Mouse (Mus musculus) liver, embryonic 15.5 days (tissue): ENCODE data around the gene Tead1. TPM values are rescaled to one million over a fixed set of nuclear protein-coding genes. Genes with fewer than 3 reads are reported as not detected.

ENCODE experiments used
- ATAC-seq: fragments of 200-750 bp; cut with Nextera tagmentation; 2 replicates; pipeline ENCODE4 v1.8.0; 2017; ENCODE audit warnings: moderate number of reproducible peaks, mild to moderate bottlenecking, moderate library complexity; ENCODE audit not compliant: insufficient read depth
- H3K27ac ChIP-seq: fragments of 300-500 bp; sonication (generic); replicated peaks from 2 replicates; pipeline ENCODE4 v1.5.1; 2015; ENCODE audit warnings: mild to moderate bottlenecking, inconsistent platforms
- H3K27me3 ChIP-seq: fragments of 300-500 bp; sonication (generic); 2 replicates; pipeline ENCODE4 v1.6.1; 2015; ENCODE audit warnings: mild to moderate bottlenecking, inconsistent platforms
- H3K36me3 ChIP-seq: fragments of 300-500 bp; sonication (generic); replicated peaks from 2 replicates; pipeline ENCODE4 v1.6.1; 2015; ENCODE audit warnings: moderate library complexity, mild to moderate bottlenecking, inconsistent platforms
- H3K4me1 ChIP-seq: fragments of 300-500 bp; sonication (generic); replicated peaks from 2 replicates; pipeline ENCODE4 v1.6.1; 2015; ENCODE audit warnings: inconsistent platforms
- H3K4me2 ChIP-seq: fragments of 300-500 bp; sonication (generic); 2 replicates; pipeline ENCODE4 v1.6.1; 2015; ENCODE audit warnings: moderate library complexity, mild to moderate bottlenecking, inconsistent platforms
- H3K4me3 ChIP-seq: fragments of 300-500 bp; sonication (generic); replicated peaks from 2 replicates; pipeline ENCODE4 v1.5.1; 2015; ENCODE audit warnings: mild to moderate bottlenecking, inconsistent platforms
- H3K9ac ChIP-seq: fragments of 300-500 bp; sonication (generic); 2 replicates; pipeline ENCODE4 v1.6.1; 2015; ENCODE audit warnings: moderate library complexity, mild to moderate bottlenecking, inconsistent platforms
- H3K9me3 ChIP-seq: fragments of 300-500 bp; sonication (generic); replicated peaks from 2 replicates; pipeline ENCODE4 v1.6.1; 2016; ENCODE audit warnings: inconsistent platforms
- WGBS: fragments of 180-500 bp; shearing (Covaris S2); methylation state at CpG from one replicate; pipeline ENCODE4 v1.1.7; 2015; ENCODE audit warnings: mixed read lengths; ENCODE audit not compliant: insufficient replicate concordance; 5-methylcytosine and 5-hydroxymethylcytosine counted together
- polyA plus RNA-seq: library from polyadenylated mRNA; unstranded; fragments of >200 nt; fragmentation: Nextera tagmentation; extraction: Ambion mirVana; gene quantifications from 2 replicates; pipeline ENCODE4 v1.2.1, GENCODE M21; 2015

The Tead1 gene
- polyA plus RNA-seq = 1.2 and 1.6 TPM in 2 replicates

- peaks cover 82% of the 10 kb centered on the region for H3K27me3 ChIP-seq
- H3K36me3 ChIP-seq = no peaks in the 10 kb centered on the region
- peak within 1 kb of the TSS; percentile 58 for H3K4me2 ChIP-seq
- H3K4me3 ChIP-seq = peak within 1 kb of the TSS; percentile 57
- WGBS = under 1% methylated on average over 56 of the region's 57 CpGs
- H3K9me3 ChIP-seq = no peaks in the 10 kb centered on the region
- H3K27ac ChIP-seq = peak within 1 kb of the TSS; percentile 70
- H3K9ac ChIP-seq = peak within 1 kb of the TSS; percentile 45; the same call in 1 of the 2 replicates
- peak; percentile 68 for ATAC-seq
- no peaks in the 10 kb centered on the region; the same call in 1 of the 2 replicates for H3K4me1 ChIP-seq
These were observed at the start of gene Tead1 for GRCm38 (mm10) chr7:112679171-112679512. Gene Tead1 (plus strand): TSS chr7:112679318.

GRCm38 (mm10) chr7:112634505-112635213 is 44.5 kb upstream of the Tead1 start:
- no peak overlapping the region for H3K4me2 ChIP-seq
- H3K4me3 ChIP-seq = no peak overlapping the region
- no peak for ATAC-seq
- no peak overlapping the region for H3K9ac ChIP-seq
- no peaks in the 10 kb centered on the region for H3K9me3 ChIP-seq
- H3K36me3 ChIP-seq = no peaks in the 10 kb centered on the region
- H3K27me3 ChIP-seq = no peaks in the 10 kb centered on the region
- 64% methylated on average over 10 of the region's 10 CpGs for WGBS
- no peaks in the 10 kb centered on the region for H3K4me1 ChIP-seq
- no peak overlapping the region for H3K27ac ChIP-seq

GRCm38 (mm10) chr7:112635936-112636335 is 43.2 kb upstream of the Tead1 start:
- Histone ChIP-seq H3K4me2 (no peak overlapping the region), H3K4me1 (no peaks in the 10 kb centered on the region), H3K27me3 (no peaks in the 10 kb centered on the region), H3K36me3 (no peaks in the 10 kb centered on the region), H3K9me3 (no peaks in the 10 kb centered on the region), H3K4me3 (no peak overlapping the region), H3K27ac (no peak overlapping the region), H3K9ac (no peak overlapping the region)
- WGBS = 61% methylated on average over 2 of the region's 2 CpGs
- no peak for ATAC-seq

- Histone ChIP-seq H3K36me3 (no peaks in the 10 kb centered on the region), H3K9me3 (no peaks in the 10 kb centered on the region), H3K4me3 (no peak overlapping the region), H3K9ac (no peak overlapping the region), H3K27ac (no peak overlapping the region), H3K4me1 (no peaks in the 10 kb centered on the region), H3K27me3 (no peaks in the 10 kb centered on the region), H3K4me2 (no peak overlapping the region)
- 41% methylated on average over 6 of the region's 6 CpGs for WGBS
- no peak for ATAC-seq
These were observed 35.1 kb upstream of the Tead1 start for GRCm38 (mm10) chr7:112643866-112644543.

GRCm38 (mm10) chr7:112644701-112645100 is 34.4 kb upstream of the Tead1 start:
- H3K27me3 ChIP-seq = no peaks in the 10 kb centered on the region
- H3K9me3 ChIP-seq = no peaks in the 10 kb centered on the region
- H3K4me2 ChIP-seq = no peak overlapping the region
- H3K27ac ChIP-seq = no peak overlapping the region
- 68% methylated on average over 6 of the region's 6 CpGs for WGBS
- H3K4me3 ChIP-seq = no peak overlapping the region
- H3K36me3 ChIP-seq = no peaks in the 10 kb centered on the region
- ATAC-seq = no peak
- H3K9ac ChIP-seq = no peak overlapping the region
- H3K4me1 ChIP-seq = no peaks in the 10 kb centered on the region

GRCm38 (mm10) chr7:112645724-112646123 is 33.4 kb upstream of the Tead1 start:
- Histone ChIP-seq H3K27me3 (no peaks in the 10 kb centered on the region), H3K36me3 (no peaks in the 10 kb centered on the region), H3K9me3 (no peaks in the 10 kb centered on the region), H3K9ac (no peak overlapping the region), H3K4me1 (no peaks in the 10 kb centered on the region), H3K4me3 (no peak overlapping the region), H3K27ac (no peak overlapping the region), H3K4me2 (no peak overlapping the region)
- ATAC-seq = no peak
- 48% methylated on average over 2 of the region's 2 CpGs for WGBS

- H3K9me3 ChIP-seq = no peaks in the 10 kb centered on the region
- H3K9ac ChIP-seq = no peak overlapping the region
- no peak overlapping the region for H3K4me3 ChIP-seq
- 72% methylated on average over 4 of the region's 4 CpGs for WGBS
- ATAC-seq = no peak
- H3K4me2 ChIP-seq = no peak overlapping the region
- no peaks in the 10 kb centered on the region for H3K27me3 ChIP-seq
- H3K36me3 ChIP-seq = no peaks in the 10 kb centered on the region
- no peak overlapping the region for H3K27ac ChIP-seq
- no peaks in the 10 kb centered on the region for H3K4me1 ChIP-seq
These were observed 31.7 kb upstream of the Tead1 start for GRCm38 (mm10) chr7:112647417-112647816.

GRCm38 (mm10) chr7:112656141-112656662 is 22.9 kb upstream of the Tead1 start:
- 29% methylated on average over 9 of the region's 9 CpGs for WGBS
- Histone ChIP-seq H3K27me3 (no peaks in the 10 kb centered on the region), H3K27ac (no peak overlapping the region), H3K4me2 (no peak overlapping the region), H3K9ac (no peak overlapping the region), H3K4me3 (no peak overlapping the region), H3K9me3 (no peaks in the 10 kb centered on the region), H3K4me1 (no peaks in the 10 kb centered on the region), H3K36me3 (no peaks in the 10 kb centered on the region)
- ATAC-seq = no peak

GRCm38 (mm10) chr7:112658939-112659338 is 20.2 kb upstream of the Tead1 start:
- H3K4me3 ChIP-seq = no peak overlapping the region
- H3K36me3 ChIP-seq = no peaks in the 10 kb centered on the region
- no peak overlapping the region for H3K4me2 ChIP-seq
- WGBS = 48% methylated on average over 3 of the region's 3 CpGs
- no peaks in the 10 kb centered on the region for H3K4me1 ChIP-seq
- H3K9me3 ChIP-seq = no peaks in the 10 kb centered on the region
- H3K27me3 ChIP-seq = no peaks in the 10 kb centered on the region
- H3K27ac ChIP-seq = no peak overlapping the region
- ATAC-seq = no peak
- H3K9ac ChIP-seq = no peak overlapping the region

GRCm38 (mm10) chr7:112659816-112660215 is 19.3 kb upstream of the Tead1 start:
- WGBS = 39% methylated on average over 5 of the region's 5 CpGs
- ATAC-seq = no peak
- Histone ChIP-seq H3K36me3 (no peaks in the 10 kb centered on the region), H3K9me3 (no peaks in the 10 kb centered on the region), H3K4me1 (no peaks in the 10 kb centered on the region), H3K27ac (no peak overlapping the region), H3K9ac (no peak overlapping the region), H3K4me3 (no peak overlapping the region), H3K4me2 (no peak overlapping the region), H3K27me3 (no peaks in the 10 kb centered on the region)

GRCm38 (mm10) chr7:112660325-112660724 is 18.8 kb upstream of the Tead1 start:
- Histone ChIP-seq H3K4me3 (no peak overlapping the region), H3K27me3 (no peaks in the 10 kb centered on the region), H3K4me1 (no peaks in the 10 kb centered on the region), H3K9me3 (no peaks in the 10 kb centered on the region), H3K36me3 (no peaks in the 10 kb centered on the region), H3K4me2 (no peak overlapping the region), H3K9ac (no peak overlapping the region), H3K27ac (no peak overlapping the region)
- no peak for ATAC-seq
- 44% methylated on average over 1 of the region's 1 CpGs for WGBS
